Mouse (Mus musculus) neural tube, postnatal 0 days (tissue): Measurements from ENCODE around the gene Rsl24d1. TPM values are rescaled to one million over a fixed set of nuclear protein-coding genes. Genes with fewer than 3 reads are reported as not detected.

Source experiments
- polyA plus RNA-seq: library from polyadenylated mRNA; unstranded; fragments of >200 nt; fragmentation: Nextera tagmentation; extraction: Ambion mirVana; gene quantifications from 2 replicates; pipeline ENCODE4 v1.2.1, GENCODE M21; 2015

The Rsl24d1 gene
- polyA plus RNA-seq: 89.1 and 91.0 TPM in 2 replicates

DNA sequence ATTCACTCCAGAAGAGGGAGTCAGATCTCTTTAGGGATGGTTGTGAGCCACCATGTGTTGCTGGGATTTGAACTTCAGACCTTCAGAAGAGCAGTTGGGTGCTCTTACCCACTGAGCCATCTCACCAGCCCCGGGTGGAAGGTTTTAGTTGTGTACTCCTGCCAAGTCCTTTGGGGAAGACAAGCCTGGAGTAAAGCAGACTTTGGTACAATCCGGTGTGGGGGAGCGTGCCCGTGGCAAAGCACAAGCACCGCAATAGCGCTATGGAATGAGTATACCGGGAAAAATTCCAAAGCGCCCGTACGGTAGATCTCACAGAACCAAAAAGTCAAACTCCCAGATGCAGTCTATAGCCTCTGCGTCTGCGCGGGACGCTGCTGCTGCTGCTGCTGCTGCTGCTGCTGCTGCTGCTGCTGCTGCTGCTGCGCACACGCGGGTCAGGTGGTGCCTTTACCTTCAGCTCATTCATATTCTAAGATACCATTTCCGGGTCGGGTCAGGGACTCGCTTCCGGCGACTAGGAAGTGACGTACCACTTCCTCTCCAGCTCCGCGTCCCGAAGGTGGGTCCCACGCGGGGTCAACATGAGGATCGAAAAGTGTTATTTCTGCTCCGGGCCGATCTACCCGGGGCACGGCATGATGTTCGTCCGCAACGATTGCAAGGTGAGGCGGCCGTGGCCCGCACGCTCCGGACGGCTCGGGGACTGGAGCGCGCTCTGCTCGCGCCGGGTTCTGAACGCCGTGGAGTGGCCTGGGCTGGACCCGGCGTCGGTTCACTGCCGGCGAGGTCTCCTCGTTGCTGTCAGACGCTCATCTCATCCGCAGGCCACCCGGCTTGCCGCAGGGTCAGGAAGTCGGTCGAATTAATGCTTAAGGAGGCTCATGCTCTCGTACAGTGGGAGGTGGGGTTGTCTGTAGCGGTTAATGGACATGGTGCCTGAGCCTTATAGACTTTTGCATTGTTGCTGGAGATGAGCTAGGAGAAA is at the start of gene Rsl24d1:
TSS of gene Rsl24d1 (plus strand) at position 508 of the 988 bp plus-strand sequence.

DNA sequence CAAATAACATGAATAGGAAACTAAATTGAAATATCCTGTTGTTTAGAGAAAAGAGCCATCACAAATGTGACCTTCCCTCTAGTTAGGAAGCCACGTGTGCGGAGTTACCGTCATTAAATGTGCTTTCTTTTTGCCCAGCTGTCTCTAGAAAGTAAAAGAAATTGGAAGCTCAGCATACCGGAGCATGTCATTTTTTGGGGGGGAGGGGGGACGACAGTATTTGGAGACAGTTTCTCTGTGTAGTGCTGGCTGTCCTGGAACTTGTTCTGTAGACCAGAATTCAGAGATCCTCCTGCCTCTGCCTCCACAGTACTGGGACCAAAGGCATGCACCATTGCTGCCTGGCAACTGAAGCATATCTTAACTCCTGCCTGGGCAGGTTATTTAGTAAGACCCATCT is 11.7 kb upstream of the Rsl24d1 start, which contains the start of gene Khdc3:
TSS of gene Khdc3 (plus strand) at position 301 of the 400 bp plus-strand sequence.

DNA sequence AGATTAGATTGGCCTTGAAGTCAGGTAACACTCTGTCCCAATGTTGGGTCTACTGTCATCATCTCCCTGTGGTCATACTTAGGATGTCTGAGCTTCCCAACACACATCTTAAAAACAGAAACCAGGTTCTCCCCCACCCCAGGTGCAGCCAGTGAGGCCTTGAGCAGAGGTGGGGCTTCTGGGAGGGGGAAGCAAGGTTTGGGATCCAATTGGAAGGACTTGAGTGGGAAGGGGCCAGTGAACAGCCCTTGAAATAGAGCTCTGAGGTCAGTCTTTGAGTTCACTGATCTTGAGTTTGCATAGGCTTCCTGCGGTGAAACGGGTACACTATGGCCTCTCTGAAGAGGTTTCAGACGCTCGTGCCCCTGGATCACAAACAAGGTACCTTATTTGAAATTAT is 11.0 kb upstream of the Rsl24d1 start, which contains the start of gene Gm20509:
TSS of gene Gm20509 (plus strand) at position 290 of the 400 bp plus-strand sequence.

Other genes with a start within 250 kb of the Rsl24d1 start
- gene Pygo1, start 187.8 kb upstream of the Rsl24d1 start, polyA plus RNA-seq: 9.6 and 10.9 TPM in 2 replicates
- gene Dyx1c1, start 154.6 kb upstream of the Rsl24d1 start, polyA plus RNA-seq: 2.7 and 3.4 TPM in 2 replicates
- not detected in 2 replicates for gene Gm44503, start 154.6 kb upstream of the Rsl24d1 start, polyA plus RNA-seq
- gene Ccpg1os, start 128.0 kb upstream of the Rsl24d1 start, polyA plus RNA-seq: 20.4 and 23.8 TPM in 2 replicates
- 35.7 and 36.9 TPM in 2 replicates for gene Ccpg1, start 128.0 kb upstream of the Rsl24d1 start, polyA plus RNA-seq
- gene Pigb, start 73.0 kb upstream of the Rsl24d1 start, polyA plus RNA-seq: 10.1 and 11.5 TPM in 2 replicates
- gene Rab27a, start 68.6 kb upstream of the Rsl24d1 start, polyA plus RNA-seq: 4.2 and 5.6 TPM in 2 replicates
- 0.17 and 0.24 TPM in 2 replicates for gene Khdc3, start 11.6 kb upstream of the Rsl24d1 start, polyA plus RNA-seq
- gene Gm20509, start 11.0 kb upstream of the Rsl24d1 start, polyA plus RNA-seq: not detected in 2 replicates